Mouse (Mus musculus) hindbrain, embryonic 10.5 days (tissue): Measurements from ENCODE around the gene Mrvi1. TPM values are rescaled to one million over a fixed set of nuclear protein-coding genes. Genes with fewer than 3 reads are reported as not detected.

Experiments used
- DNase-seq: peaks from one replicate; pipeline ENCODE4 v3.0.0-alpha.2; 2017; ENCODE audit warnings: low spot score
- H3K27ac ChIP-seq: fragments of 300-500 bp; sonication (generic); 2 replicates; pipeline ENCODE4 v1.5.1; 2016; ENCODE audit warnings: mild to moderate bottlenecking, moderate library complexity
- H3K27me3 ChIP-seq: fragments of 300-500 bp; sonication (generic); 2 replicates; pipeline ENCODE4 v1.6.1; 2016; ENCODE audit warnings: mild to moderate bottlenecking; ENCODE audit not compliant: poor library complexity, insufficient read depth, severe bottlenecking
- H3K36me3 ChIP-seq: fragments of 300-500 bp; sonication (generic); 2 replicates; pipeline ENCODE4 v1.6.1; 2016; ENCODE audit warnings: mild to moderate bottlenecking, moderate library complexity
- H3K4me1 ChIP-seq: fragments of 300-500 bp; sonication (generic); replicated peaks from 2 replicates; pipeline ENCODE4 v1.6.1; 2016; ENCODE audit warnings: mild to moderate bottlenecking
- H3K4me3 ChIP-seq: fragments of 300-500 bp; sonication (generic); 2 replicates; pipeline ENCODE4 v1.5.1; 2016; ENCODE audit warnings: mild to moderate bottlenecking, moderate library complexity
- H3K9me3 ChIP-seq: fragments of 300-500 bp; sonication (generic); 2 replicates; pipeline ENCODE4 v1.6.1; 2016; ENCODE audit warnings: mild to moderate bottlenecking, moderate library complexity
- WGBS: fragments of 180-500 bp; shearing (Covaris S2); methylation state at CpG from one replicate; pipeline ENCODE4 v1.1.7; 2016; 5-methylcytosine and 5-hydroxymethylcytosine counted together
- polyA plus RNA-seq: library from polyadenylated mRNA; unstranded; fragments of >200 nt; fragmentation: Nextera tagmentation; extraction: Ambion mirVana; gene quantifications from 2 replicates; pipeline ENCODE4 v1.2.1, GENCODE M21; 2016

Mrvi1 gene
- polyA plus RNA-seq, 1 experiment from 2014 or later, result 1.3 TPM

DNA sequence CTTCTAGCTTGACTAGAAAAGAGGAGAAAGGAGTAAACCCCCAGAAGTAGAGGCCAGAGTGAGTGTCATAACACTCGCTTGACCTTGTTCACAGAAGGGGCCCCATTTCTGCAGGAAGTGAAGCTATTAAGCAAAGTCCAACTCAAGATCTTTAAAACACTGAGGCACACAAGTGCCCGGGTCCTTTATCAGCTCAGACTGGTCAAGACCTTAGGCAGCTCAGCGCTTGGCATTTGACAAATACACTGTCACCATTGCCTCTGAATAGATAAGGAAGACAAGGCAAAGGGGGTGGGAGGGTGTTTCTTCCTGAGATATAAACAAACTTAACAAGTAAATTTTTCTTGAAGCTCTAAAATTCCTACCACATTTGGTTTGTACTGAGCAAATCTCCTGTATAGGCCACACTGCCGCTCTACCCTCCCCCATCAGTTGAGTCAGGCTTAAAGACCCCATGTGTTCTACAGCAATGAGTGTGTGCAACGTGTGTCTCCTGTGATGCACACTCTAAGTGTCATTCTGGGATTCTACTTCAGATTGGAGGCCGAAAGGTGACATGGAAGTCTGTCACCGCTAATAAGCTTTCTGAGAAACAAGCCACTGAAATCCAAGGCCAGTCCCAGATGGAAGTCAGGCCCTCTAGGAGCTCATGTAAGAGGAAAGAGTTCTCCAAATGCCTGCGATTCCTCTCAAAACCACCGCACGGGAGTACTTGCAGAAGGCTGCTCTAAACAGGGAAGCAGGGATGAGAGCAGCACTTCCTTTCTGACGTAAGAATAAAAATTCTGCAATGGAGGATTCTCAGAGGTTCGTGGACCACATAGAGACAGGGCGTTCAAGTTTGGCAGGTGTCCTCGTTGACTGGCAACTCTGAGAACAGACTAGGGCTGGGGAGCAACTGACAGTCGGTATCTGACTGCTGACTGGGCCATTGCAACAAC is 16.9 kb upstream of the Mrvi1 start:
- DNase-seq, result no peak
- Histone ChIP-seq H3K27ac (no peak overlapping the region), H3K9me3 (no peaks in the 10 kb centered on the region), H3K4me1 (no peaks in the 10 kb centered on the region), H3K4me3 (no peak overlapping the region), H3K36me3 (no peaks in the 10 kb centered on the region), H3K27me3 (no peaks in the 10 kb centered on the region)
- WGBS, result 90% methylated on average over 15 of the region's 15 CpGs

DNA sequence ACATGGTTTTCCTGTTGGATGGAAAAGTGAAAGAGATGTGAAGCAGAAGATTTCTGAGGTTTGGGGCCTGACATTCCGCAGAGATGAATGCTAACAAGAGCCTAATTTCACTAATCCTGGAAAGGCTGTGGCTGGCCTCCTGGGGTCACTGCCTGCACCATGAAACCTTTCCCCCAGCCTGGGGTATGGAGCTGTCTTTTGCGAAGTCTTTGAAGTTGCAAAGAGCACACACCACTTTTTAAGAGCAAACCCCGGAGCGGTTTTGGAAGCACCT is 8.9 kb upstream of the Mrvi1 start:
- WGBS, result 37% methylated on average over 4 of the region's 4 CpGs
- DNase-seq, result no peak
- no peak overlapping the region for H3K27ac ChIP-seq

DNA sequence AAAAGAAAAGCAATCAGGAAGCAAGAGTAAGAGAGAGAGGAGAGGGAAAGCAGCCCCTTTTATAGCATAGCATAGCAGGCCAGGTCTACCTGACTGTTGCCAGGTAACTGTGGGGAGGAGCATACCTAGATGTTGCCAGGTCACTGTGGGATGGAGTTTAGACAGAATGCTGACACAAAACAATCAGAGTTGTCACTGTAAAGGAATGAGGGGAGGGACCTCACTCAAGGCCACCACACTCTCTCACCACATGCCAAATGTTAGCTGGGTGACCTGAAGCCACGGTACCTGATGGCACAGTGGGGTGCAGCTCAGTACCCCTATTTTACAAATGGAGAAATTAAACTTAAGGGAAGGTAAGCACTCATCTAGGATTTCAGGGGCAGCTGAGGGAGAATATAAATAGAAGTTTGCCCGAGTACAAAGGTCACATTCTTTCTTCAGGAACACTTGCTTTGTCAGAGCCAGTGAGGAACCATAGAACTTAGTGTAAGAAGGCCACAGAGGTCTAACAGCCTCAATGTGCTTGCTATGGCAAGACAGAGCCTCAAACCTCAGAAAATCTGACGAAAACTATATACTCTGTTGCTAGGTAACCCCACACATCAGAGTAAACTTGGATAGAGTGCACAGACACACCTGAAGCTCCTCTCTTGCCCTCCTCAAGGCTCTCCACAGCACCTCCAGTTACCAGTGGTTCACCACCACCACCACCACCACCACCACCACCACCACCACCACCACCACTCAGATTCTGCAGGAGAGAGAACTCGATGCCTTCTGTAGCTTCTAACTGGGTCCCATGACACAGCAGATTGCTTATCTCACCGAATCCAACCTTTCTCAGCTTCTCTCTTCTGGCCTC is 8.3 kb upstream of the Mrvi1 start:
- no peak for DNase-seq
- H3K4me3 ChIP-seq, result no peak overlapping the region
- 64% methylated on average over 5 of the region's 5 CpGs for WGBS
- no peaks in the 10 kb centered on the region for H3K36me3 ChIP-seq
- H3K4me1 ChIP-seq, result peaks cover 13% of the 10 kb centered on the region; the same call in 1 of the 2 replicates
- H3K27me3 ChIP-seq, result no peaks in the 10 kb centered on the region
- H3K9me3 ChIP-seq, result no peaks in the 10 kb centered on the region
- H3K27ac ChIP-seq, result no peak overlapping the region

More for the DNA sequence above, 8.9 kb upstream of the Mrvi1 start:
- H3K4me3 ChIP-seq, result no peak overlapping the region
- H3K9me3 ChIP-seq, result no peaks in the 10 kb centered on the region
- peaks cover 7% of the 10 kb centered on the region; the same call in 1 of the 2 replicates for H3K4me1 ChIP-seq
- H3K27me3 ChIP-seq, result no peaks in the 10 kb centered on the region
- no peaks in the 10 kb centered on the region for H3K36me3 ChIP-seq

DNA sequence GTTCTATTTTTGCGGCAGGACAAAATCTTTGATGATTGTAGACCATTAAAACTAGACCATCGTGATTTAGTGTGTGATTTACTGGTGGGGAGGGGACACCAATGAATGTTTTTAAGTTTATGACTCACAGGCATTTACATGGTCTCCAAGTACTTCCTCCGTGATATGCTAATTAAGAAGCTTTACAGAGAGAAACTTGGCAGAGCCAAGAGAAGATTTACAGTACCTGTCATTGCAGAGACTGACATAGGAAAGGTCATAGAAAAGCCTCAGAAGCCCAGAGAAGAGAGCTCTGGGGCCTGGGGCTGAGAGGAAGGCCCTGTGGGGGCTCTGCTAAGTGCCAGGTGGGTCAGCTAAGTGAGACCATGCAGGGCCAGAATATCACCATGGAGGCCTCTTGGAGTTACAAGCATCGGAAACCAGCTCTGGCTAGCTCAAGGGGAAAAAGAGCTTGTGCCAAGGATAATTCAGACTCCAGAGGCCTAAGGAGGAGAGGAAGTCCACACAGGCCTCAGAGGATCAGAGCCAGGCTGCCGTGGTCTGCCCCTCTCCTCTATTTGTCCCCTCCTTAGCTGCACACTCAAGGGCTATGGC is 7.1 kb upstream of the Mrvi1 start:
- H3K27me3 ChIP-seq, result no peaks in the 10 kb centered on the region
- peaks cover 15% of the 10 kb centered on the region; the same call in 1 of the 2 replicates for H3K4me1 ChIP-seq
- no peak overlapping the region for H3K27ac ChIP-seq
- H3K36me3 ChIP-seq, result no peaks in the 10 kb centered on the region
- H3K9me3 ChIP-seq, result no peaks in the 10 kb centered on the region
- no peak overlapping the region for H3K4me3 ChIP-seq
- 92% methylated on average over 5 of the region's 5 CpGs for WGBS
- DNase-seq, result no peak

DNA sequence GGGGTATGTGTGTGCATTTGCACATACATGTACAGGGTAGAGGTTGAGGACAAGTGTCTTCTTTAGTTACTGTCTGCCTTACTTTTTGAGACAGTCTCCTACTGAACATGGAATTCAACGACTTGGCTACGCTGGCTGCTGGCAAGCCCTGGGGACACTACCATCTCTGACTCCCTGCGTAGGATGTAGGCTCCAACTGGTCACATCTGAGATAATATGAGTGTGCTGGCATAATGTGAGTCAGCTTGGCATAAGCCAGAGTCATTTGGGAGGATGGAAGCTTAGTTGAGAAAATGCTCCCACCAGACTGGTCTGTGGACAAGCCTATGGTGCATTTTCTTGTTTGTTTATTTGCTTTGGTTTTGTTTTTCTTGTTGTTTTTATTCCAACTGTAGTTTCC is 5.8 kb upstream of the Mrvi1 start:
- no peak for DNase-seq
- WGBS, result 94% methylated on average over 3 of the region's 3 CpGs
- H3K27ac ChIP-seq, result no peak overlapping the region
- H3K4me1 ChIP-seq, result peaks cover 15% of the 10 kb centered on the region; the same call in 1 of the 2 replicates
- H3K9me3 ChIP-seq, result no peaks in the 10 kb centered on the region
- H3K36me3 ChIP-seq, result no peaks in the 10 kb centered on the region
- H3K4me3 ChIP-seq, result no peak overlapping the region
- no peaks in the 10 kb centered on the region for H3K27me3 ChIP-seq

DNA sequence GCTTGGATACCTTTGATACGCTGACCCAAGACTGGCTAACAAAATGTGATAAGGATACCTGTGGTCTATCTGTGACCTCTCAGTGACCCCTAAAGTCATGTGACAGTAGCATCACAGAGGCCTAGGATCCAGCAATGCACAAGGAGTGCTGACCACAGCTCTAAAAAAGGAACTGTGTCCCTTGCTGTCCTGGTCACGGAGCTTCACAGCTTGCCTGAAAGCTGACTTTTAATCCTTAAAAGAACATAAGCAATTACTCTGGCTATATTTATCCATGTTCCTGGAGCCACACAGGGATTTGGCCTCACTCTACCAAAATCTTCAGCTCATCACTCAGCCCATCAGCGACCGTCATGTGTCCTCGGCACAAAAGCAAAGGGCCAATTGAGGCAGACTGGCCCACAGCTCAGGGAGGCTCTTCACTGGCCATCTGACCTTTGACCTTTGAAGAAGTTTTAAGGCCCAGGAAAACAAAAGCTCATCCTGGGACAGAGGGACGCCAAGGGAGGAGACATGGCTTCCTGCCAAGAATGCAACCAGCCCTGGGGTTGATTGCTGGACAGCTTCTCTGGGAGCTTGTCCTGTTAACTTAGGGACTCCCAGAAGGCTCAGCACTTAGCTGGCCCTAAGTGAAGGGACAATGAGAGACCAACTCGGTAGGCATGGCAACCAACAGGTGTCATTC is 3.5 kb upstream of the Mrvi1 start:
- WGBS, result 52% methylated on average over 7 of the region's 7 CpGs
- Histone ChIP-seq H3K27me3 (no peaks in the 10 kb centered on the region), H3K27ac (no peak overlapping the region), H3K4me3 (no peak overlapping the region), H3K36me3 (no peaks in the 10 kb centered on the region), H3K4me1 (peaks cover 26% of the 10 kb centered on the region), H3K9me3 (no peaks in the 10 kb centered on the region)
- no peak for DNase-seq

DNA sequence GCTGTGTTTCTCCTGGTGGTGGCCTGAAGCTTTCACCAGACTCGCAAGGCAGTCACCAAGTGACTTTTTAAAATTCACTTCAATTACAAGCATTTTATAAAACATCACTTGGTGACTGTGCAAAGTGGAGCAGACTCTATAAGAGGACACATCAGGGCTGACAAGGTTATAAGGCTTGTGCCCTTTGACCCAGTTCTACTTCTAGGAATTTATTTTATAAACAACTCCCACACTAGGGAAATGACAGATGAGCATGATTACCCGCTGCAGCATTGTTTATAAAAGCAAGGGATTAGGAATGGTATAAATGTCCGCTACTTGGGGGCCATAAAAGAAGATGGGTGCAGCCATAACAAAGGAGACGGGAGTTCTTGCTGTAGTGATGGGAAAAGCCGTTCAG is 1.4 kb upstream of the Mrvi1 start:
- no peaks in the 10 kb centered on the region for H3K36me3 ChIP-seq
- peaks cover 24% of the 10 kb centered on the region for H3K4me1 ChIP-seq
- no peaks in the 10 kb centered on the region for H3K9me3 ChIP-seq
- H3K4me3 ChIP-seq, result no peak overlapping the region
- 69% methylated on average over 5 of the region's 5 CpGs for WGBS
- H3K27me3 ChIP-seq, result no peaks in the 10 kb centered on the region
- no peak for DNase-seq
- H3K27ac ChIP-seq, result no peak overlapping the region

DNA sequence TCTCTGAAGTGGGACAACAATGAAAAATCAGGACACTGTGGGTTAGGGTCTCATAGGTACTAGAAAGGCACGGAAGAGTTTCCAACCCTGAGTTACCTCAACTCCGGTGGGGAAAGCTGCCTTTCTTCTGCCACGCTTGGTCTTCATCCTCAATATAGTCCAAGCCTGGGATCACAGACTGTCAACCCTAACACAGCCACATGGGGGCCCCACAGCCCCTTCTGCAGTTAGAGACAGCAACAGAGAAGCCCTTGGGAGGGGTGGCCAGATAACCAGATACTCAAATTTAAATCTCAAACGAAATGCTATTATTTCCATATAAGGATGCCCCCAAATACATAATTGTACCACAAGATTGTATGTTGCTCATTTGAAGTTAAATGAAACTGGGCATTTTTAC is 503 bp upstream of the Mrvi1 start:
- Histone ChIP-seq H3K4me3 (no peak overlapping the region), H3K9me3 (no peaks in the 10 kb centered on the region), H3K4me1 (peaks cover 24% of the 10 kb centered on the region), H3K36me3 (no peaks in the 10 kb centered on the region), H3K27ac (no peak overlapping the region), H3K27me3 (no peaks in the 10 kb centered on the region)
- 65% methylated on average over 4 of the region's 4 CpGs for WGBS
- no peak for DNase-seq

DNA sequence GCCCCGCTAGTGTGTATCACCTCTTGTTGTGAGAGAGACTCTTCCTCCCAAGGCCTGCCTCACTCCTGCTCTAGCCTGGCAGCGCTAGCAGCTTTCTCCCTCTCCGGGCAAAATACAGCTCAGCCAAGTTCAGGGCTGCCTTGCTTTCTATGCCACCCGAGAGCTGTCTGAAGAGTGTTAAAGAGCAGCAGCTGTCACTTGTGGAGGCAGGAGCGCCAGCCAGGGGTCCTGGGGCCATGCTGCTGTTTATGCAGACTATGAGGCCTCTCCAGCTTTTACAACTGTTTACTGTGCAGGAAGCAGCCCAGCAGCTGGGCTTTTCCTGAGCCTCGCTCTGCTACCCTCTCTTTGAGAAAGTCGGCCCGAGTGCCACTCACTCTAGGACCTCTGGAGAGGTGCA is 1.2 kb downstream of the Mrvi1 start:
- DNase-seq, result no peak
- Histone ChIP-seq H3K27me3 (no peaks in the 10 kb centered on the region), H3K9me3 (no peaks in the 10 kb centered on the region), H3K27ac (peak overlapping the region; percentile 54), H3K4me1 (peaks cover 22% of the 10 kb centered on the region), H3K36me3 (no peaks in the 10 kb centered on the region), H3K4me3 (no peak overlapping the region)
- 77% methylated on average over 8 of the region's 8 CpGs for WGBS

DNA sequence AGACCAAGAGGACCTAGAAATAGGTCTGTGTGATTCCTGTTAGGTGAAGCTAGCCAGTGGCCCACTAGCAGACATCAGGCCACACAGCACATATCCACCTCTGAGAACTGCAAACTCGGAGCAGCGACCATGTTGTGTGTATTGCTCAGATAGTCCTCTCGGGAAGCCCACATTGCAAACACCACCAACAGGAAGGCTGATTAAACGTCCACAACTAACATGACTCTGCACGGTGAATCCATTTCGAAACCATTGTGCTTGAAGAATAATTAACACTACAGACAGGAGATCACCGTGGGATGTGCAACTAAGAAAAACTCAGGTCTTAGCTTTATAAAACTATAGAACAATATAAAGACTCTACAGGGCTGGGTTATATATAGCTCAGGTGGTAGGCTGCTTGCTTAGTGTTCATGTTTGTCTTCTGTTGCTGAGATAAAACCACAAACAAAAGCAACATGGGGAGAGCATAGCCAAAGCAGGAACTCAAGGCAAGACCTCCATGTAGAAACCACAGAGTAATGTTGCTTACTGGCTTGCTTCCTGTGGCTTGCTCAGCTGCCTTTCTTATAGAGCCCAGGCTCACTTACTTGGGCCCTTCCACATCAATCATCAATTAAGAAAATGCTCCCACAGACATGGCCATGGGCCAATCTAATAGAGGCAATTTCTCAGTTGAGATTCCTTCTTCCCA is 4.4 kb downstream of the Mrvi1 start:
- Histone ChIP-seq H3K9me3 (no peaks in the 10 kb centered on the region), H3K4me1 (peaks cover 16% of the 10 kb centered on the region), H3K4me3 (no peak overlapping the region), H3K27me3 (no peaks in the 10 kb centered on the region), H3K36me3 (no peaks in the 10 kb centered on the region), H3K27ac (no peak overlapping the region)
- no peak for DNase-seq
- WGBS, result 91% methylated on average over 7 of the region's 7 CpGs

DNA sequence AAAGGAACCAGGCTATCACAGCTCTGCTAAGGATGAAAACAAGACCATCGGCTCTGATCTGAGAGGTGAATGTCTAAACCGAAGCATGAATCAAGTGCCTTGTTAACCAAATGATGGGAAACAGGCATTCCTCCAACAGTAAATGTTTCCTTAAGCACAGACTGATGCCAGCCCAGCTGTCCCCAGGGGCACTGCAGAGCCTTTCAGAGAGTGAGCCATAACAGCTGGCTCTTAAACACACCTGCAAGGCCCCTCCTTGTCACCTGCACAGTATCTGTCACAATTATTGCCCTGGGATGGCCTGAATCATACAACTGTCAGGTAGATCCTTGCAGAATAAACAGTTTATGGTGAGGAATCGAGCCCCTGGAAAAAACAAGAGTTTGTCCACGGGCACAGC is 8.8 kb downstream of the Mrvi1 start:
- no peaks in the 10 kb centered on the region for H3K36me3 ChIP-seq
- no peaks in the 10 kb centered on the region for H3K9me3 ChIP-seq
- no peaks in the 10 kb centered on the region for H3K4me1 ChIP-seq
- H3K27ac ChIP-seq, result no peak overlapping the region
- DNase-seq, result no peak
- WGBS, result 88% methylated on average over 4 of the region's 4 CpGs
- H3K4me3 ChIP-seq, result no peak overlapping the region
- no peaks in the 10 kb centered on the region for H3K27me3 ChIP-seq

DNA sequence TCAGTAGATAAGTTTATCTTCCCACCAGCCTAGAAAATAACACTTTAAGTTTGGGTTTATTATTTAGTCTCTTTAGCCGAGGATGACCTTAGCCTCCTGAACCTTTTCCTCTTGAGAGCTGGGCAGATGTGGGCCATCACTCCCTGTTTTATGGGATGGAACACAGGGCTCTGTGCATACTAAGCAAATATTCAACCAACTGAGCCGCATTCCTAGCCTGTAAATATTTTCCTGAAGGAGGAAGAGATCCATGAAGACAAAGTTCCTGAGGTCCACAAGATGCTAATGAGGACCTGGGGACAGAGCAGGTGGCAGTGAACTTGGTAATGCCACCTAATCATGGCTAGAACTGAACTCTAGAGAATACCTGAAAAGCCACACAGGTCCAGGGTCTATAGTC is 9.5 kb downstream of the Mrvi1 start:
- no peak for DNase-seq
- H3K27me3 ChIP-seq, result no peaks in the 10 kb centered on the region
- 81% methylated on average over 2 of the region's 2 CpGs for WGBS
- no peaks in the 10 kb centered on the region for H3K4me1 ChIP-seq
- no peak overlapping the region for H3K4me3 ChIP-seq
- no peak overlapping the region for H3K27ac ChIP-seq
- no peaks in the 10 kb centered on the region for H3K9me3 ChIP-seq
- no peaks in the 10 kb centered on the region for H3K36me3 ChIP-seq
